Mouse (Mus musculus) stomach, postnatal 0 days (tissue): ENCODE results near the gene Wdr34.
A peak's percentile ranks its signal among the peaks of the same experiment; 100 is the strongest.

ENCODE experiments used
- CTCF ChIP-seq: IDR thresholded peaks from 2 replicates; pipeline ENCODE4 v1.5.1; 2016; ENCODE audit warnings: antibody characterized with exemption, low read depth, mild to moderate bottlenecking, moderate library complexity
- EP300 ChIP-seq: optimal IDR thresholded peaks from 2 replicates; pipeline ENCODE3; 2016; ENCODE audit warnings: antibody characterized with exemption

DNA sequence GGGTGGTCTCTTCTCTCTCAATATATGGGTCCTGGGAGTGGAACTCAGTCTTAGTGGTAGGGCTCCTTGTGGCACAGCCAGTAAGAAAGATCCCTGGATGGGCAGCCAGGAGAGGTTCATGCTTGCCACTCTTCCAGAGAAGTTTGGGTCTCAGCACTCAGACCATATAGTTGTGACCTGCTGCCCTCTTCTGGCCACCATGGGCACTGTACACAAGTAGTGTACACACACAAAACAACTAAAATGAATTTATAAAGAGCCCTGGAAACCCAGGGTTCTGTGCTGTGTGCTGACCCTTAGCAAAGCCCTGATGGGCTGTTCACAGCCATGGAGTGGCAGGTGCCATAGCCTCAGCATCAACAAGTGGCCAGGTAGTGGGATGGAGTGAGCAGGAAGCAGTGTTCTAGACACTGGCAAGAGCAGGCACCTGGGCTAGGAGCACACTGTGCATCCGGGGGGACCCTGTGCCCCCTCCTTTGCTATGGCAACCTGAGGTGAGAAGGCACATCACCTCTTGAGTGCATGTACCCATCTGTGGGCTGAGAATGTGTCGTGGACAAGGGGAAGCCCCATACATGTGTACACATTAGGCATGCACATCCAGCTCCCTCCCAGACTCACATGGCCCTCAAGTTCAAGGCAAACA lies 47.3 kb upstream of the Wdr34 start:
- peak; percentile 84 for TF ChIP-seq CTCF
- TF ChIP-seq EP300 = no peak
